ENCODE assay signal across 8 mouse cellular contexts in the genomic region with DNA sequence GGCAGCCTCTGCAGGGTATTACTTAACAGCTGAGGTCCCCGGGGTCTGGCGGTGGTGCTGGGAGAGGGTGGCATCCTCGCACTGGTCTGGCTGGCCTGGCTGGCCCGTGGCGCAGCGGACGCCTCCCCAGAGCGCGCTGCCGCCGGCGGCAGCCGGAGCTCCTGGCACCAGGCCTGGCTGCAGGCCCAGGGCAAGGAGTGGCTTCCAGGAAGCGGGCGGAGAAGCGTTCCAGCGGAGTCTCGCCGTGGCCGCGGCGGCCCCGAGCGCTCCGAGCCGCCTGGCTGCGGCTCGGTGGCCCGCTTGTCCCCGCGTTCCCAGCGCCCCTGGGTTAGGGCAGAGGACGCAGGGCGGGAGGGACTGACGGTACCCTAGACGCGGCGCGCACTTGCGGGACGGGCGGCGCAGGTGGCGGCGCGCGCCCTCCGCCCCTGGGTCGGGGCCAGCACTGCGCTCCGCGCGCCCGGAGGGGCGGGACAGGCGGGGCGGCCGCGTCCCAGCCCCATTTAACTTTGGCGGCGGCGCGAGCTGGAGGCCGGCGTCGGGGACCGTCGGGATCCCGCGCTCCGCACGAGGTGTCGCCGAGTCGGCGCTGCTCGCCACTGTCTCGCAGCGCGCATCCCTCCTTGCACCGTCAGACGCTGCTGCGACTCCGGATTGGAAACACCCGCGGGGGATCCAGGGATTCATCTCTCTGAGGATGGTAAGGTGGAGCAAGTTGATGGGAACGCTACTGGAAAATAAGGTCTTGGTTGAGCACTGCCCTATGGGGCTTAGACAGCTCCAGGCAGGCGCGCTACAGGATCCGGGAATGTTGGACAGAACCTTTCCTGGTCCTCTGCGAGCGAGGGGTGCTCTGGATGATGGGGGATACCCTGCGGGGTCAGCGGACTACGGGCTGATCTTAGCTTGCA. TPM values are rescaled to one million over a fixed set of nuclear protein-coding genes. Genes with fewer than 3 reads are reported as not detected.
DNase-seq lines count a peak whose midpoint lies in the region; ATAC-seq lines count a peak whose summit lies in the region.

Adamtsl3 (plus strand) TSS at position 484 of the 911 bp plus-strand sequence.

- peak within 1 kb of the TSS; percentile 52 for H3K4me3 ChIP-seq in lung, embryonic 16.5 days (ENCODE audit: low read length)

- H3K36me3 ChIP-seq in lung, embryonic 16.5 days (ENCODE audit: control insufficient read depth, insufficient read depth, low read length) = no peaks in the 10 kb centered on the region

- no peaks in the 10 kb centered on the region for H3K9me3 ChIP-seq in lung, embryonic 16.5 days (ENCODE audit: control insufficient read depth, low read length)

- H3K27me3 ChIP-seq in lung, embryonic 16.5 days (ENCODE audit: control insufficient read depth, insufficient read depth, low read depth, low read length) = peaks cover 44% of the 10 kb centered on the region

- under 1% methylated on average over 89 of the region's 95 CpGs for WGBS in lung, embryonic 16.5 days

- DNase-seq in kidney, adult 18-20 months = peak; percentile 27
- DNase-seq in kidney, adult 11 months = no peak
- DNase-seq in embryo, embryonic 9.5 days (ENCODE audit: extremely low spot score) = peak; percentile 49
- DNase-seq in heart, adult 9 months (ENCODE audit: low spot score in 2 of 2) = peak; percentile 29 to 41
- peak; percentile 16 for DNase-seq in kidney, adult 9 months
- peak; percentile 15 for DNase-seq in right cerebral cortex, postnatal 14 days
- DNase-seq in left cerebral cortex, adult 11 months (ENCODE audit: low spot score) = no peak

- peak within 1 kb of the TSS; percentile 40 for H3K9ac ChIP-seq in lung, embryonic 16.5 days (ENCODE audit: low read length)

- no peak within 1 kb of the TSS for H3K27ac ChIP-seq in lung, embryonic 16.5 days (ENCODE audit: low read length)

- peak within 1 kb of the TSS; percentile 87 for H3K4me2 ChIP-seq in lung, embryonic 16.5 days (ENCODE audit: low read depth, low read length)

- H3K4me1 ChIP-seq in lung, embryonic 16.5 days (replicated peaks; ENCODE audit: control insufficient read depth, insufficient read depth, low read length) = peaks cover 9% of the 10 kb centered on the region

- ATAC-seq in lung, embryonic 16.5 days (ENCODE audit: low read depth) = peak; percentile 81

RNA-seq across cellular contexts. Expression of gene Adamtsl3, which starts in this region (rescaled TPM):
- 2.4 and 2.5 TPM in 2 replicates for polyA plus RNA-seq in lung, embryonic 16.5 days (2015; fragmentation: Nextera tagmentation; extraction: Ambion mirVana)

Comparison
In these comparisons a context has a peak if more than half of its experiments do, and no peak if none do; other contexts are left out.
1. DNase-seq: peak in kidney, adult 18-20 months (single experiment), embryo, embryonic 9.5 days (single experiment), heart, adult 9 months (2 of 2), kidney, adult 9 months (single experiment) and right cerebral cortex, postnatal 14 days (single experiment); none in kidney, adult 11 months (single experiment) and left cerebral cortex, adult 11 months (single experiment).